Mouse (Mus musculus): ENCODE results near the gene Ubqln1. TPM values are rescaled to one million over a fixed set of nuclear protein-coding genes. Genes with fewer than 3 reads are reported as not detected.

The Ubqln1 gene
- polyA plus RNA-seq, 1 experiment from 2014 or later: 142 TPM

DNA sequence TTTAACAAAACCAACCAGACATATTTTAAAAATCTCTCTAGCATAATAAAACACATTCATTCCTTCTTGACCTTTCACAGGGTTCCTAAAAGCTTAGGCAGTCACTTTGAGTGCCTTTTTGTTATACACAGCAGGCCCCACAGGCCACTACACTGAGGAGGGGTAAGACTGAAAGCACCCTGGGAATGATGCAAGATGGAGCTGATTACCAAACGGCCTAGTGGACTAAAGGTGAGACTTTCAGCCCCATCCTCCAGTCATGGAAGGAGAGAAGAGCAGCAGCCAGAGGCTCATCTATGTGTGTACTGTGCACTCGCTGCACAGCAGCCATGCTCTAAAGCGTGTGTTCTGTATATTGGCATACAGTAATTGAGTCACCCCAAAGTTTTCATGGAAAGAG lies 20.5 kb downstream of the Ubqln1 start:
- Histone ChIP-seq H3K9me3 (no peaks in the 10 kb centered on the region), H3K4me1 (replicated peaks) (no peaks in the 10 kb centered on the region), H3K27ac (no peak overlapping the region), H3K27me3 (ENCODE audit: insufficient read depth, poor library complexity, severe bottlenecking) (no peaks in the 10 kb centered on the region), H3K4me3 (no peak overlapping the region), H3K36me3 (peaks cover 78% of the 10 kb centered on the region)
- no peak for DNase-seq (ENCODE audit: low spot score)
- 80% methylated on average over 3 of the region's 3 CpGs for WGBS

DNA sequence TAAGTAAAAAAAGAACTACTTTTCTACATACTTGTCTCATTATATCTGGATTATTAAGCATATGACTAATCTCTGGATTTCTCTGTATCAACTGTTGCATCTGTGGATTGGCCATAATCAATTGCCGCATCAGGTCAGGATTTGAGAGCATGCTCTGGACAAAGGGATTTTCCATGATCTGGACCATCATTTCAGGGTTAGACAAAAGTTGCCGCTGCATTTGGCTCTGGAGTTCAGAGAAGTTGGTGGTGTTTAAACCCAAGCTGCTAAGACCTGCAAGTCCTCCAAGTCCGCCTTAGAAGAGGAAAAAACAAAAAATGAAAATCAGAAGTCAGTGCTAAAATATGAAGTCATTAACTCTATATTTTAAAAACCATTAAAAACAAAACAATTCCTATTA lies 22.2 kb downstream of the Ubqln1 start:
- no peaks in the 10 kb centered on the region for H3K27me3 ChIP-seq (ENCODE audit: insufficient read depth, poor library complexity, severe bottlenecking)
- H3K4me1 ChIP-seq (replicated peaks): no peaks in the 10 kb centered on the region
- H3K36me3 ChIP-seq: peaks cover 87% of the 10 kb centered on the region
- DNase-seq (ENCODE audit: low spot score): no peak
- H3K4me3 ChIP-seq: no peak overlapping the region
- H3K9me3 ChIP-seq: no peaks in the 10 kb centered on the region
- H3K27ac ChIP-seq: no peak overlapping the region
- WGBS: 95% methylated on average over 3 of the region's 3 CpGs

DNA sequence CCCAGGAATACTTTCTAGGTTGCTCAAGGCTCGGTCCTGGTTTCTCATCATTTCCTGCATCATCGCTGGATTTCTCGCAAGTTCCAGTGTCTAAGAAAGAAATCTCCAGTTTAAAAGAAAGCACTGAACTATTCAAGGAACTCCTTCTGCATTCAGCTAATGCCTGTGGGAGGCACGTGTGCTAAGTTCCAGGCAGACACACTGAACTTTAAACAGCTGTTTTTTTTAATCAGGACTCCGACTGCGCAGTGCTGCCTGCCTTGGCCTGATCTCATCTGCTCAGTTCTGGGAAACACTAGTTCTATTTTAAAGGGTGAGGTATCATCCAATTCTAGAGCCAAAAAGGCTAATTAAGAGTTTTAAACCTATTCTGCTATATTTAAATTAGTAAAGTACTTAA lies 23.3 kb downstream of the Ubqln1 start:
- Histone ChIP-seq H3K9me3 (no peaks in the 10 kb centered on the region), H3K36me3 (peaks cover 85% of the 10 kb centered on the region), H3K4me3 (no peak overlapping the region), H3K27ac (no peak overlapping the region), H3K4me1 (replicated peaks) (no peaks in the 10 kb centered on the region), H3K27me3 (ENCODE audit: insufficient read depth, poor library complexity, severe bottlenecking) (no peaks in the 10 kb centered on the region)
- no peak for DNase-seq (ENCODE audit: low spot score)
- WGBS: 95% methylated on average over 6 of the region's 6 CpGs

DNA sequence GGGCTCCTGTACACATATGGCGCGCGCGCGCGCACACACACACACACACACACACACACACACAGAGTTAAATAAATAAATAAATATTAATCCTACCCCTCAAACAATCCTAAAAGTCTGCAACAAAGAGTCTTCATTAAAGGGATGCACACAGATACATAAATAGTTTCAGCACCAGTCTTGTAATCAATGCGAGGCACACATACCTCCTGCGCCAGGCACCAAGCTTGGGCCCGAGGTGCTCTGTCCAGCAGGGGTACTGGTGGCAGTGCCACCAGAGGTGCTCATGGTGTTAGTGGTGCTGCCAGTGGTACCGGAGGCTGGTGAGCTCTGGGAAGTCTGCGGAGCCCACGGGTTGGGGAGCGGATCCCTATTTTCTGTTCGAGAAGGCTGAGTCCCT lies 23.9 kb downstream of the Ubqln1 start:
- H3K9me3 ChIP-seq: no peaks in the 10 kb centered on the region
- H3K4me3 ChIP-seq: no peak overlapping the region
- H3K4me1 ChIP-seq (replicated peaks): no peaks in the 10 kb centered on the region
- 99% methylated on average over 14 of the region's 14 CpGs for WGBS
- peaks cover 85% of the 10 kb centered on the region for H3K36me3 ChIP-seq
- no peaks in the 10 kb centered on the region for H3K27me3 ChIP-seq (ENCODE audit: insufficient read depth, poor library complexity, severe bottlenecking)
- DNase-seq (ENCODE audit: low spot score): no peak
- no peak overlapping the region for H3K27ac ChIP-seq

DNA sequence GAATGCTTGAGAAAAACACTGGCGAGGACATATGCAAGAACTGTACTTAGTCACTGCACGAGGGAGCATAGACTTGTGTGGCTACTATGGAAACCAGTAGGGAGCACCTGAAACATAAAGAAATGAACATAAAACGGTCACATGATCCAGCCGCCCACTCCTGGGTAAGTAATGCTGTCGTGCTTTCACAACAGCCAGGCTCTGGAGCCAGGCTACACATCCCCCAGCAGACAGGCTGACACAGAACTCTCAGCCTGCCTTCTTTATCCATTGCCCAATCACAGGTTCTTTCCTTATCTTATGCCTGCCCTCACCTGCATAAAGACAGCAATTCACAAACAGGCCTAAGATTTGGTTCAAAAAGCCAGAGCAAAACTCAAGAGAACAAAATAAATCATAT lies 26.0 kb downstream of the Ubqln1 start:
- Histone ChIP-seq H3K27ac (no peak overlapping the region), H3K4me1 (replicated peaks) (no peaks in the 10 kb centered on the region), H3K36me3 (peaks cover 80% of the 10 kb centered on the region), H3K9me3 (no peaks in the 10 kb centered on the region), H3K27me3 (ENCODE audit: insufficient read depth, poor library complexity, severe bottlenecking) (no peaks in the 10 kb centered on the region), H3K4me3 (no peak overlapping the region)
- WGBS: 88% methylated on average over 5 of the region's 5 CpGs
- DNase-seq (ENCODE audit: low spot score): no peak

DNA sequence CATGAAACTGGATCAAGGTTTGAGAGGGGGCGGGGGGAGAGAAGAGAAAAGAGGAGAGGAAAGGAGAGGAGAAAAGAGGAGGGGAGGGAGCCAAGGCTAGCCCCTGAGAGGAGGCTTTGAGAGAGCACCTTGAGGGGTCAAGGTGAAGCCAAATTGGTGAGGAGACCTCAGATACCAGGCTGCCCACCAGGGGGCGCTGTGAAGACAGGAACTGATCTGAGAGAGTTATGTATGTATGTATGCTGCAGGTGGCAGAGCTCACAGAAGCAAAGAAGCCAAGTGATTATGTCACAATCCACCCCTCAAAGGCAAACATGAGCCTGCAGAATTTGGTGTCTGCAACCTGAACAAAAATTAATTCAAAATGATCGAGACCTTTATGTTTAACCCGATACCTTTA lies 27.0 kb downstream of the Ubqln1 start:
- no peak overlapping the region for H3K4me3 ChIP-seq
- H3K27me3 ChIP-seq (ENCODE audit: insufficient read depth, poor library complexity, severe bottlenecking): no peaks in the 10 kb centered on the region
- peaks cover 74% of the 10 kb centered on the region for H3K36me3 ChIP-seq
- peak; percentile 81 for DNase-seq (ENCODE audit: low spot score)
- H3K27ac ChIP-seq: no peak overlapping the region
- WGBS: 65% methylated on average over 4 of the region's 4 CpGs
- H3K4me1 ChIP-seq (replicated peaks): no peaks in the 10 kb centered on the region
- no peaks in the 10 kb centered on the region for H3K9me3 ChIP-seq

DNA sequence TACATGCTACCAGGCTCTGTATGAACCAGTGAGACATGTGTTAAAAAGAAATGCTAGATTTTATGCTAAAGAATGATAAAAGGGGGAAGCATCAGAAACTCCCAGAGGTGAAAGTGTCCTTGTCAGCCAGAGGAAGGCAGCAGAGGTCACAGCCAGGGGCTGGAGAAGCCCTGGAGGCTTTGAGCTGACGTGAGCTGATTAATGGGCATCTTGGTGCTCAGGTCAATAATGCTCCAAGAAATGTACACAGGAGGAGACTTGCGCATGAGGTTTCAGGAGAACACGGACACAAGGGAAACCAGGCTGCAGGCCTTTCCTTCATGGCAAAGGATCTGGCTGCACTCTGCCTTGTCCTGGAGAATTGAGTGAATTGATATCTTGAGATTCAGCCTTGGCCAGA lies 27.7 kb downstream of the Ubqln1 start:
- Histone ChIP-seq H3K27me3 (ENCODE audit: insufficient read depth, poor library complexity, severe bottlenecking) (no peaks in the 10 kb centered on the region), H3K9me3 (no peaks in the 10 kb centered on the region), H3K27ac (no peak overlapping the region), H3K4me1 (replicated peaks) (no peaks in the 10 kb centered on the region), H3K4me3 (no peak overlapping the region), H3K36me3 (peaks cover 74% of the 10 kb centered on the region)
- DNase-seq (ENCODE audit: low spot score): no peak
- WGBS: 91% methylated on average over 3 of the region's 3 CpGs

DNA sequence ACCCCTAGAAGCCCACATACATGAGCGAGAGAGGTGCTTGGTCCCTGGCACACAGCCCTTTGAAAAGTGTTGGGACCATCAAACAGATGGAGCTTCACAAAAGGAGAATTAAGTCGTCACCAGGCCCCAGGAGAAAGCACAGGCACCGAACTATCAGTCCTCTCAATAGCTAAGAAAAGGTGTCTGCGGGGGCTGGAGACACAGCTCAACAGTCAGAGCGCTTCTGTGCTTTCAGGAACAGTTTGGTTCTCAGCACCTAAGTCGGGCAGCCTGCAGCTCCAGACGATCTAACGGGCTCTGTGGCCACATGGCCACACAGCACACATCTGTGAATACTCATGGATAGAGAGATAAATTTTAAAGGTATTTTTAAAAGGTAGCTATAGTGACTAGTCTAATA lies 29.2 kb downstream of the Ubqln1 start:
- no peak for DNase-seq (ENCODE audit: low spot score)
- Histone ChIP-seq H3K9me3 (no peaks in the 10 kb centered on the region), H3K4me3 (no peak overlapping the region), H3K27ac (no peak overlapping the region), H3K4me1 (replicated peaks) (no peaks in the 10 kb centered on the region), H3K36me3 (peaks cover 73% of the 10 kb centered on the region), H3K27me3 (ENCODE audit: insufficient read depth, poor library complexity, severe bottlenecking) (no peaks in the 10 kb centered on the region)
- 90% methylated on average over 8 of the region's 8 CpGs for WGBS

DNA sequence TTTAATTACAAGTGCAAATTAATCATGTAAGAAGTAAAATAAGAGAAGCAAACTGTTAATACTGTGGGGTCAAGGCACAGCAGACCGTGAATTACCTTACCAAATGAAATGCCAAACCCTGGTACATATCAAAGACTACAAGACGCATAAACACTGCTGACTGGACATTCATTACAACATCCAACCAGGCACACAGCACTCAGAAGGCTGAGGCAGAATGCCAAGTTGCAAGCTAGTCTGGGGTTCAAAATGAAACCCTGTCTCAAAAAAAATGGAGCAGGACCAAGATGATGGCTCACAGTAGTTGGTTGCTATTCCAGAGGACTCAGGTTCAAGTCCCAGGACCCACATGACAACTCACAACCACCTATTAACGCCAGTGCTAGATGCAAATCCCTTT lies 31.3 kb downstream of the Ubqln1 start:
- Histone ChIP-seq H3K36me3 (peaks cover 75% of the 10 kb centered on the region), H3K4me1 (replicated peaks) (no peaks in the 10 kb centered on the region), H3K27me3 (ENCODE audit: insufficient read depth, poor library complexity, severe bottlenecking) (no peaks in the 10 kb centered on the region), H3K27ac (no peak overlapping the region), H3K4me3 (no peak overlapping the region), H3K9me3 (no peaks in the 10 kb centered on the region)
- DNase-seq (ENCODE audit: low spot score): no peak
- WGBS: 93% methylated on average over 3 of the region's 3 CpGs

DNA sequence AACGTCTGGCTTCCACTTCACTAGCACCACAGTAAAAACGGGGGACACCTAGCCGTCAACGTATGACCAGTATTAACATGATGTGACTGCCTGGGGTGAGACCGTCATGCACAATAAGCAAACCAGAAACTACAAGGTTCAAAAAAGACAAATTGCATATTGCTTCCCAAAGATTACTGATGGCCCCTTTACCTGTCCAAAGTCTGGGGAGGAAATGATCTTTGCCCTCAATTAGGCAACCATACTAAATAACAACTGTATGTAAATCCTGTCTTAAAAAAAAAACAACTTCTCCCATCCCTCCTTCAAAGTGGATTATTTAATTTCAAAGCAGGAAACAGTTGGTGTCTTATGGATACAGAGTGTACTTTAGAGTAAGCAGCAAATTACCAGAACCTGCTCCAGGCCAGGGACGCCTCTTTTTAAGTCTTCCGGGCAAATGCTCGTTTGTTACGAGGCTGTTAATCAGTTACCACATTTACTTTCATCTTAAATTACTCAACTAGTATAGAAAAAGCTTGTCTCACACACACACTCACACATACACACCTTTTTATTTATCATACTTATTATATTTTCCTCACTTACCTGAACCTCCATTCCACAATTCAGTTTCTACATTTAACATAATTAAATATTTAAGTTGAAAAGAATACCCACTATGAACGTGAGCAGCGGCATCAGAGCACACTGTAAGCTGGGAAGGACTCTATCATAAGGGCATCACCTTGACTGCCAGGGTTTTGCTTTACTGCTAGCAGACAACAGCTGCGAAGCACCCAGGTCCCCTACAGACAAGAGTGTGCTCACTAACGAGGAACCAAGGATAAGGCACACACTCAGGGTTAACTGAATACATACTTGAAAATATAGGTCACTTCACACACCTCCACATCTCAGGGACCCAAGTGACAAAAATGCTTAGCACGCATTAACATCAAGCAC lies 33.6 kb downstream of the Ubqln1 start:
- H3K9me3 ChIP-seq: no peaks in the 10 kb centered on the region
- no peak overlapping the region for H3K27ac ChIP-seq
- WGBS: 92% methylated on average over 14 of the region's 14 CpGs
- H3K4me1 ChIP-seq (replicated peaks): no peaks in the 10 kb centered on the region
- peaks cover 84% of the 10 kb centered on the region for H3K36me3 ChIP-seq
- DNase-seq (ENCODE audit: low spot score): no peak
- no peak overlapping the region for H3K4me3 ChIP-seq
- no peaks in the 10 kb centered on the region for H3K27me3 ChIP-seq (ENCODE audit: insufficient read depth, poor library complexity, severe bottlenecking)

DNA sequence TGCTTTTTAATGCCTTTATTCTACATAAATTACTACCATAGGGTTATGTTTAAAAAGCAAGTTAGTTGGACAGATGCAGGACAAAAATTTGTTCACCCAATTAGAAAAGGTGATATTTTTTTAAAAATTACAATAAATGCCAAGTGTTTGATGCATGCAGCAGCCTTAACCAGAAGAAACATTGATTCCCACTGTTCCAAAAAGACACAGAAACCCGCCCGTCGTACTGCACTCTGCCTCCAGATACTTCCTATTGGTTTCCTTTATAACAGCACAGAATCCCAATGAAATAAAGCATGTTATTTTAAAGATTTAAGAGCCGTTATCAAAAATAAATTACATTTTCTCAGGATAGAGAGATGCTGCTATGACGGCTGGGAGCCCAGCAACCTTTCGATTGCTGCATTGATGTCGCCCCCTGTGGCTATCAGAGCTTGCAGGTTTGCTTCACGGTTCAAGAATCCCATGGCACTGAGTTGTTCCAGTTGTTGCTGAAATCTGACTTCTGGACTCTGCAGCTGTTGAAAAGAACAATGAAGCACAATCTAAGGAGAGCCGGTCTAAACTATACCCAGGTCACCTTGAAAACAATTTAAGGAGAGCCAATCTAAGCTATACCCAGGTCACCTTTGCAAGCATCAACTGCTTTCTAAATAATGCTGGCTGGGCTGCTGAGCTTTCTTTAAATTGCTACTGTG lies 37.8 kb downstream of the Ubqln1 start:
- Histone ChIP-seq H3K27me3 (ENCODE audit: insufficient read depth, poor library complexity, severe bottlenecking) (no peaks in the 10 kb centered on the region), H3K4me3 (no peak overlapping the region), H3K4me1 (replicated peaks) (no peaks in the 10 kb centered on the region), H3K36me3 (peaks cover 98% of the 10 kb centered on the region), H3K9me3 (no peaks in the 10 kb centered on the region), H3K27ac (no peak overlapping the region)
- DNase-seq (ENCODE audit: low spot score): no peak
- WGBS: 89% methylated on average over 9 of the region's 9 CpGs

DNA sequence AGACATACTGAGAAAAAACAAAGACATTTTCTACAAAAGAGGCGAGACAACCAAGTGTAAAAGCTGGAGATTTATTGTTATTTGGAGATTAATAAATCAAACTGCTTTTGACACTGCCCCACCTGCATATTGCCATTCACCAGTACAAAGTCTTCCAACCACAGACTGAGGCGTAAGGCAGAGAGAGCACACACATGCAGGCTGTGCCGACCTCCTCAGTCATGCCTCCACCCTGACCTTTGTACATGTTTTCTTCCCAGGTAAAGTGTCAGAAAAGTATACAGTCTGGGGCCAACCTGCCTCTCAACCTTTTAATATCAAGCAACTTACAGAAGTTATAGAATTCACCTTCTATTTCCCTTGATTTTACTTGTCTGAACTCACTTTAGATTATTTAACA lies 39.3 kb downstream of the Ubqln1 start:
- Histone ChIP-seq H3K36me3 (peaks cover 94% of the 10 kb centered on the region), H3K4me1 (replicated peaks) (no peaks in the 10 kb centered on the region), H3K27me3 (ENCODE audit: insufficient read depth, poor library complexity, severe bottlenecking) (no peaks in the 10 kb centered on the region), H3K4me3 (no peak overlapping the region), H3K27ac (no peak overlapping the region), H3K9me3 (no peaks in the 10 kb centered on the region)
- WGBS: 90% methylated on average over 3 of the region's 3 CpGs
- DNase-seq (ENCODE audit: low spot score): no peak

DNA sequence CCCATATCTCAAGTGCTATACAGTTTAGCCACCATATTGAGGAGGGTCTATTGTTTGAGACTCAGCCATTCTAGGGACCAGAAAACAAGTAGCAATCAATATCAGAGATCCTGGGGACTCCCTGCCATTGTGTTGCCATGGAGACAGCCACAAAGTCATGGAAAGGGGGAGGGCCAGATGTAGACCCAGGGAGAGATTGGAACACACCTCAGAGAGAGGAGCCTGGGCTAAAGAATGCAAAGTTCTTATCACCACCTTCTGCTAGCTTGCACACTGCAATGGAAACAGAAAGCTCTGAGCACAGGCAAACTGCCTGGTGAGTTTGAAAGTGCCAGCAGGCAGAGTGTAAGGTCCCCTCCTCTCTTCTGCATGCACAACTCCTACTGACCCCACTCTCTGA lies 47.3 kb downstream of the Ubqln1 start:
- Histone ChIP-seq H3K27ac (no peak overlapping the region), H3K9me3 (0 out of 2 replicates have a peak, but pooled peaks cover 6% of the 10 kb centered on the region), H3K4me3 (no peak overlapping the region), H3K36me3 (peaks cover 64% of the 10 kb centered on the region), H3K27me3 (ENCODE audit: insufficient read depth, poor library complexity, severe bottlenecking) (no peaks in the 10 kb centered on the region), H3K4me1 (replicated peaks) (peaks cover 8% of the 10 kb centered on the region)
- DNase-seq (ENCODE audit: low spot score): no peak

All from hindbrain, embryonic 10.5 days (tissue).